Mouse (Mus musculus) myocyte (in vitro differentiated cells): ENCODE data around the gene Aatk.

Source experiments
- CEBPB ChIP-seq: IDR thresholded peaks from 2 replicates; pipeline ENCODE4 v1.6.1; 2011; ENCODE audit warnings: mild to moderate bottlenecking, moderate library complexity; ENCODE audit not compliant: poor library complexity, insufficient read depth, severe bottlenecking
- E2F4 ChIP-seq: IDR thresholded peaks from one replicate; pipeline ENCODE4 v1.6.1; 2011; ENCODE audit warnings: mild to moderate bottlenecking, control low read depth, moderate library complexity; ENCODE audit not compliant: insufficient read depth
- MAX ChIP-seq: IDR thresholded peaks from one replicate; pipeline ENCODE4 v1.6.1; 2011; ENCODE audit warnings: low read depth, mild to moderate bottlenecking, control low read depth
- MYOD1 ChIP-seq, 3 experiments: IDR thresholded peaks; one replicate each; pipeline ENCODE4 v1.6.1; 2011; ENCODE audit warnings: control low read depth in 2 of 3, low read depth in 2 of 3, mild to moderate bottlenecking in 2 of 3, moderate library complexity in 1 of 3; ENCODE audit not compliant: insufficient read length in 2 of 3, control insufficient read depth in 1 of 3
- MYOG ChIP-seq, 3 experiments: IDR thresholded peaks; one replicate each; pipeline ENCODE4 v1.6.1; 2011; ENCODE audit warnings: control low read depth in 2 of 3, low read depth in 2 of 3, mild to moderate bottlenecking in 2 of 3; ENCODE audit not compliant: insufficient read length in 2 of 3, control insufficient read depth in 1 of 3, insufficient read depth in 1 of 3
- POLR2A ChIP-seq: IDR thresholded peaks from one replicate; pipeline ENCODE4 v1.6.1; 2011; ENCODE audit warnings: low read depth, mild to moderate bottlenecking, control low read depth, moderate library complexity; ENCODE audit not compliant: insufficient read length
- POLR2AphosphoS2 ChIP-seq: IDR thresholded peaks from one replicate; pipeline ENCODE4 v1.6.1; 2011; ENCODE audit warnings: low read depth, control low read depth; ENCODE audit not compliant: insufficient read length
- SRF ChIP-seq: IDR thresholded peaks from one replicate; pipeline ENCODE4 v1.6.1; 2011; ENCODE audit warnings: low read depth; ENCODE audit not compliant: control insufficient read depth, insufficient read length
- TCF12 ChIP-seq: IDR thresholded peaks from one replicate; pipeline ENCODE4 v1.6.1; 2011; ENCODE audit warnings: mild to moderate bottlenecking, control low read depth; ENCODE audit not compliant: poor library complexity, insufficient read depth, severe bottlenecking
- USF1 ChIP-seq: IDR thresholded peaks from one replicate; pipeline ENCODE4 v1.6.1; 2011; ENCODE audit warnings: low read depth, mild to moderate bottlenecking, control low read depth, moderate library complexity

DNA sequence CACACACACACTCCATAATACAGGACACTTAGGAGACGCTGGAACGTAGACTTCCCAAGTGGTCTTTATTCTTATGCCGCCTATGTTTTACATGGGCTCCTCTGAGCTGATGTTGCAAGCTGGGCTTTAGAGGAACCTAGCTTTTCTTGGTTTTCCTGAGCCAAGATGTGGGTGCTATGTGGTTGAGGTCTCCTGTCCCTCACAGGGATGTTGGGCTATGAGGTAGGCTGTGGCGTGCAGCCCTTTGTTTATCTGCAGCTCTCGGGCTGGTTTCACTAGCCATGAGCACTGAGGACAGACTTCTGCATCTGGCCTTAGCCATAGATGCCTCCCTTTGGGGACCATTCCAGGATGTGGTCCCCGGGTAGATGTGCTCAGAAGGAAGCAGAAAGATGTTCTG lies 86.3 kb downstream of the Aatk start:
- no peak for TF ChIP-seq MYOD1 (IDR thresholded peaks at IDR 0.05; ENCODE audit: control insufficient read depth in 1 of 3, insufficient read length in 2 of 3, low read depth in 2 of 3)
- no peak for TF ChIP-seq E2F4
- no peak for TF ChIP-seq POLR2AphosphoS2
- no peak for TF ChIP-seq POLR2A
- TF ChIP-seq TCF12, result no peak
- no peak for TF ChIP-seq USF1
- no peak for TF ChIP-seq CEBPB
- TF ChIP-seq MAX, result no peak
- no peak for TF ChIP-seq MYOG (IDR thresholded peaks at IDR 0.05; ENCODE audit: control insufficient read depth in 1 of 3, insufficient read depth in 1 of 3, insufficient read length in 2 of 3, low read depth in 2 of 3)
- TF ChIP-seq SRF, result no peak
